Mouse (Mus musculus): ENCODE results near the gene Ctnna2. TPM values are rescaled to one million over a fixed set of nuclear protein-coding genes. Genes with fewer than 3 reads are reported as not detected.

Ctnna2 gene
- polyA plus RNA-seq, 1 experiment from 2014 or later = 0.79 TPM

- Histone ChIP-seq H3K4me3 (no peak overlapping the region), H3K4me1 (no peaks in the 10 kb centered on the region), H3K27ac (no peak overlapping the region), H3K4me2 (no peak overlapping the region), H3K27me3 (replicated peaks) (no peaks in the 10 kb centered on the region), H3K9me3 (replicated peaks) (no peaks in the 10 kb centered on the region), H3K36me3 (no peaks in the 10 kb centered on the region), H3K9ac (no peak overlapping the region)
- 57% methylated on average over 3 of the region's 3 CpGs for WGBS (ENCODE audit: insufficient replicate concordance)
- ATAC-seq = no peak
Observed at GRCm38 (mm10) chr6:77868119-77868518, 111.4 kb downstream of the Ctnna2 start.

- no peak overlapping the region for H3K27ac ChIP-seq
- H3K4me1 ChIP-seq = no peaks in the 10 kb centered on the region
- H3K4me2 ChIP-seq = no peak overlapping the region
- H3K4me3 ChIP-seq = no peak overlapping the region
- WGBS (ENCODE audit: insufficient replicate concordance) = 56% methylated on average over 2 of the region's 2 CpGs
- no peaks in the 10 kb centered on the region for H3K27me3 ChIP-seq (replicated peaks)
- no peak for ATAC-seq
- H3K9ac ChIP-seq = no peak overlapping the region
- no peaks in the 10 kb centered on the region for H3K36me3 ChIP-seq
- H3K9me3 ChIP-seq (replicated peaks) = no peaks in the 10 kb centered on the region
Observed at GRCm38 (mm10) chr6:77863379-77863778, 116.1 kb downstream of the Ctnna2 start.

- no peak overlapping the region for H3K4me2 ChIP-seq
- no peaks in the 10 kb centered on the region for H3K4me1 ChIP-seq
- ATAC-seq = no peak
- H3K36me3 ChIP-seq = no peaks in the 10 kb centered on the region
- no peaks in the 10 kb centered on the region for H3K27me3 ChIP-seq (replicated peaks)
- 72% methylated on average over 6 of the region's 6 CpGs for WGBS (ENCODE audit: insufficient replicate concordance)
- H3K27ac ChIP-seq = no peak overlapping the region
- no peak overlapping the region for H3K4me3 ChIP-seq
- H3K9me3 ChIP-seq (replicated peaks) = no peaks in the 10 kb centered on the region
- H3K9ac ChIP-seq = no peak overlapping the region
Observed at GRCm38 (mm10) chr6:77862781-77863180, 116.7 kb downstream of the Ctnna2 start.

- H3K4me3 ChIP-seq = no peak overlapping the region
- WGBS (ENCODE audit: insufficient replicate concordance) = 70% methylated on average over 1 of the region's 1 CpGs
- H3K36me3 ChIP-seq = no peaks in the 10 kb centered on the region
- no peaks in the 10 kb centered on the region for H3K27me3 ChIP-seq (replicated peaks)
- ATAC-seq = no peak
- no peak overlapping the region for H3K9ac ChIP-seq
- no peaks in the 10 kb centered on the region for H3K4me1 ChIP-seq
- no peak overlapping the region for H3K27ac ChIP-seq
- H3K9me3 ChIP-seq (replicated peaks) = no peaks in the 10 kb centered on the region
- no peak overlapping the region for H3K4me2 ChIP-seq
Observed at GRCm38 (mm10) chr6:77849438-77849837, 130.1 kb downstream of the Ctnna2 start.

- Histone ChIP-seq H3K36me3 (no peaks in the 10 kb centered on the region), H3K4me3 (no peak overlapping the region), H3K27me3 (replicated peaks) (no peaks in the 10 kb centered on the region), H3K4me2 (no peak overlapping the region), H3K27ac (no peak overlapping the region), H3K4me1 (no peaks in the 10 kb centered on the region), H3K9me3 (replicated peaks) (no peaks in the 10 kb centered on the region), H3K9ac (no peak overlapping the region)
- no peak for ATAC-seq
Observed at GRCm38 (mm10) chr6:77848796-77849195, 130.7 kb downstream of the Ctnna2 start.

GRCm38 (mm10) chr6:77847651-77848050, 131.8 kb downstream of the Ctnna2 start:
- 64% methylated on average over 2 of the region's 2 CpGs for WGBS (ENCODE audit: insufficient replicate concordance)
- no peaks in the 10 kb centered on the region for H3K9me3 ChIP-seq (replicated peaks)
- H3K36me3 ChIP-seq = no peaks in the 10 kb centered on the region
- H3K27ac ChIP-seq = no peak overlapping the region
- no peak overlapping the region for H3K9ac ChIP-seq
- no peak overlapping the region for H3K4me2 ChIP-seq
- no peaks in the 10 kb centered on the region for H3K4me1 ChIP-seq
- H3K27me3 ChIP-seq (replicated peaks) = no peaks in the 10 kb centered on the region
- H3K4me3 ChIP-seq = no peak overlapping the region
- no peak for ATAC-seq

GRCm38 (mm10) chr6:77839076-77839475, 140.4 kb downstream of the Ctnna2 start:
- WGBS (ENCODE audit: insufficient replicate concordance) = 60% methylated on average over 2 of the region's 2 CpGs
- H3K27me3 ChIP-seq (replicated peaks) = no peaks in the 10 kb centered on the region
- no peak overlapping the region for H3K9ac ChIP-seq
- H3K27ac ChIP-seq = no peak overlapping the region
- no peaks in the 10 kb centered on the region for H3K4me1 ChIP-seq
- no peaks in the 10 kb centered on the region for H3K36me3 ChIP-seq
- no peak overlapping the region for H3K4me3 ChIP-seq
- ATAC-seq = no peak
- no peaks in the 10 kb centered on the region for H3K9me3 ChIP-seq (replicated peaks)
- H3K4me2 ChIP-seq = no peak overlapping the region

GRCm38 (mm10) chr6:77838653-77839052, 140.8 kb downstream of the Ctnna2 start:
- Histone ChIP-seq H3K27me3 (replicated peaks) (no peaks in the 10 kb centered on the region), H3K4me3 (no peak overlapping the region), H3K4me2 (no peak overlapping the region), H3K9me3 (replicated peaks) (no peaks in the 10 kb centered on the region), H3K27ac (no peak overlapping the region), H3K9ac (no peak overlapping the region), H3K36me3 (no peaks in the 10 kb centered on the region), H3K4me1 (no peaks in the 10 kb centered on the region)
- ATAC-seq = no peak

GRCm38 (mm10) chr6:77837543-77837942, 142.0 kb downstream of the Ctnna2 start:
- H3K27me3 ChIP-seq (replicated peaks) = no peaks in the 10 kb centered on the region
- H3K4me2 ChIP-seq = no peak overlapping the region
- 75% methylated on average over 3 of the region's 3 CpGs for WGBS (ENCODE audit: insufficient replicate concordance)
- no peak overlapping the region for H3K27ac ChIP-seq
- no peaks in the 10 kb centered on the region for H3K4me1 ChIP-seq
- H3K9me3 ChIP-seq (replicated peaks) = no peaks in the 10 kb centered on the region
- H3K36me3 ChIP-seq = no peaks in the 10 kb centered on the region
- no peak overlapping the region for H3K4me3 ChIP-seq
- no peak overlapping the region for H3K9ac ChIP-seq
- no peak for ATAC-seq

GRCm38 (mm10) chr6:77834680-77835079, 144.8 kb downstream of the Ctnna2 start:
- H3K9ac ChIP-seq = no peak overlapping the region
- WGBS (ENCODE audit: insufficient replicate concordance) = 53% methylated on average over 2 of the region's 2 CpGs
- no peaks in the 10 kb centered on the region for H3K9me3 ChIP-seq (replicated peaks)
- no peak overlapping the region for H3K27ac ChIP-seq
- no peak overlapping the region for H3K4me2 ChIP-seq
- no peaks in the 10 kb centered on the region for H3K36me3 ChIP-seq
- H3K4me3 ChIP-seq = no peak overlapping the region
- H3K27me3 ChIP-seq (replicated peaks) = no peaks in the 10 kb centered on the region
- no peak for ATAC-seq
- H3K4me1 ChIP-seq = no peaks in the 10 kb centered on the region

- Histone ChIP-seq H3K4me3 (no peak overlapping the region), H3K4me2 (no peak overlapping the region), H3K27ac (no peak overlapping the region), H3K36me3 (no peaks in the 10 kb centered on the region), H3K9ac (no peak overlapping the region), H3K9me3 (replicated peaks) (no peaks in the 10 kb centered on the region), H3K27me3 (replicated peaks) (no peaks in the 10 kb centered on the region), H3K4me1 (no peaks in the 10 kb centered on the region)
- no peak for ATAC-seq
- 71% methylated on average over 1 of the region's 1 CpGs for WGBS (ENCODE audit: insufficient replicate concordance)
Observed at GRCm38 (mm10) chr6:77827526-77827925, 152.0 kb downstream of the Ctnna2 start.

- no peaks in the 10 kb centered on the region for H3K4me1 ChIP-seq
- H3K4me3 ChIP-seq = no peak overlapping the region
- no peak overlapping the region for H3K9ac ChIP-seq
- H3K36me3 ChIP-seq = no peaks in the 10 kb centered on the region
- H3K4me2 ChIP-seq = no peak overlapping the region
- 62% methylated on average over 3 of the region's 3 CpGs for WGBS (ENCODE audit: insufficient replicate concordance)
- ATAC-seq = no peak
- no peaks in the 10 kb centered on the region for H3K9me3 ChIP-seq (replicated peaks)
- H3K27ac ChIP-seq = no peak overlapping the region
- no peaks in the 10 kb centered on the region for H3K27me3 ChIP-seq (replicated peaks)
Observed at GRCm38 (mm10) chr6:77817116-77817515, 162.4 kb downstream of the Ctnna2 start.

GRCm38 (mm10) chr6:77811041-77811440, 168.5 kb downstream of the Ctnna2 start:
- WGBS (ENCODE audit: insufficient replicate concordance) = 70% methylated on average over 3 of the region's 3 CpGs
- ATAC-seq = no peak

More at GRCm38 (mm10) chr6:77811041-77811440, 168.5 kb downstream of the Ctnna2 start:
- Histone ChIP-seq H3K4me3 (no peak overlapping the region), H3K9me3 (replicated peaks) (no peaks in the 10 kb centered on the region), H3K4me2 (no peak overlapping the region), H3K27ac (no peak overlapping the region), H3K9ac (no peak overlapping the region), H3K27me3 (replicated peaks) (no peaks in the 10 kb centered on the region), H3K4me1 (no peaks in the 10 kb centered on the region), H3K36me3 (no peaks in the 10 kb centered on the region)
